Mouse (Mus musculus) heart, postnatal 0 days (tissue): Measurements from ENCODE around the gene 1110059G10Rik. TPM values are rescaled to one million over a fixed set of nuclear protein-coding genes. Genes with fewer than 3 reads are reported as not detected.

ENCODE experiments used
- ATAC-seq: fragments of 200-750 bp; cut with Nextera tagmentation; 2 replicates; pipeline ENCODE4 v1.8.0; 2017; ENCODE audit warnings: low read depth, moderate number of reproducible peaks, moderate library complexity; ENCODE audit not compliant: insufficient read depth
- DNase-seq: peaks from one replicate; pipeline ENCODE4 v3.0.0-alpha.2; 2016; ENCODE audit warnings: low spot score
- H3K27ac ChIP-seq: fragments of 300-500 bp; sonication (generic); 2 replicates; pipeline ENCODE4 v1.5.1; 2014; ENCODE audit warnings: low read depth, mild to moderate bottlenecking
- H3K27me3 ChIP-seq: fragments of 300-500 bp; sonication (generic); 2 replicates; pipeline ENCODE4 v1.6.1; 2014; ENCODE audit warnings: low read length, mixed read lengths; ENCODE audit not compliant: control insufficient read depth, insufficient read depth
- H3K36me3 ChIP-seq: fragments of 300-500 bp; sonication (generic); replicated peaks from 2 replicates; pipeline ENCODE4 v1.6.1; 2014; ENCODE audit warnings: low read length, mixed read lengths; ENCODE audit not compliant: control insufficient read depth, insufficient read depth
- H3K4me1 ChIP-seq: fragments of 300-500 bp; sonication (generic); 2 replicates; pipeline ENCODE4 v1.6.1; 2014; ENCODE audit warnings: antibody characterized with exemption; ENCODE audit not compliant: control insufficient read depth, insufficient read depth
- H3K4me2 ChIP-seq: fragments of 300-500 bp; sonication (generic); 2 replicates; pipeline ENCODE4 v1.6.1; 2014; ENCODE audit warnings: low read depth, mild to moderate bottlenecking, low read length, moderate library complexity
- H3K4me3 ChIP-seq: fragments of 300-500 bp; sonication (generic); 2 replicates; pipeline ENCODE4 v1.5.1; 2014; ENCODE audit warnings: low read depth, low read length
- H3K9ac ChIP-seq: fragments of 300-500 bp; sonication (generic); replicated peaks from 2 replicates; pipeline ENCODE4 v1.6.1; 2014; ENCODE audit warnings: low read depth, low read length, mixed read lengths
- H3K9me3 ChIP-seq: fragments of 300-500 bp; sonication (generic); replicated peaks from 2 replicates; pipeline ENCODE4 v1.6.1; 2016; ENCODE audit warnings: low read length; ENCODE audit not compliant: control insufficient read depth
- CTCF ChIP-seq: IDR thresholded peaks from 2 replicates; pipeline ENCODE4 v1.5.1; 2016; ENCODE audit warnings: antibody characterized with exemption, control low read depth, low read depth
- EP300 ChIP-seq: IDR thresholded peaks from 2 replicates; pipeline ENCODE4 v1.6.1; 2016; ENCODE audit warnings: antibody characterized with exemption, low read depth
- WGBS: fragments of 180-500 bp; shearing (Covaris S2); extraction: QIAGEN DNeasy Blood & Tissue Kit; methylation state at CpG from one replicate; pipeline ENCODE4 v1.1.7; 2014; 5-methylcytosine and 5-hydroxymethylcytosine counted together
- polyA plus RNA-seq: library from polyadenylated mRNA; unstranded; fragments of >200 nt; fragmentation: Nextera tagmentation; extraction: Ambion mirVana; gene quantifications from 2 replicates; pipeline ENCODE4 v1.2.1, GENCODE M21; 2015
- total RNA-seq: library from RNA; depleted of rRNA; stranded (reverse); fragments of >200 nt; gene quantifications from 2 replicates; pipeline ENCODE4 v1.2.3, GENCODE M21; 2014; ENCODE audit warnings: low replicate concordance; rRNA removed

The 1110059G10Rik gene
- 0.84 and 13.5 TPM in 2 replicates for total RNA-seq
- polyA plus RNA-seq = 27.1 and 31.1 TPM in 2 replicates

- peak within 1 kb of the TSS; percentile 99 for H3K4me2 ChIP-seq
- peak within 1 kb of the TSS; percentile 81 for H3K27ac ChIP-seq
- H3K36me3 ChIP-seq = peaks cover 14% of the 10 kb centered on the region
- no peaks in the 10 kb centered on the region for H3K27me3 ChIP-seq
- DNase-seq (peak; percentile 80), ATAC-seq (peak; percentile 99)
- peak within 1 kb of the TSS; percentile 88 for H3K9ac ChIP-seq
- H3K9me3 ChIP-seq = no peaks in the 10 kb centered on the region
- peak; percentile 43; the same call in 1 of the 2 replicates for TF ChIP-seq EP300
- no peak for TF ChIP-seq CTCF
- H3K4me3 ChIP-seq = peak within 1 kb of the TSS; percentile 90
- peaks cover 8% of the 10 kb centered on the region for H3K4me1 ChIP-seq
- WGBS = under 1% methylated on average over 64 of the region's 64 CpGs
Measured at GRCm38 (mm10) chr9:122950643-122951475, at the start of gene 1110059G10Rik, which contains the start of gene Kif15. 1110059G10Rik (minus strand) TSS chr9:122951000. Kif15 (plus strand) TSS chr9:122951046.

GRCm38 (mm10) chr9:122999193-122999586 is 48.4 kb upstream of the 1110059G10Rik start:
- Histone ChIP-seq H3K4me1 (no peaks in the 10 kb centered on the region), H3K36me3 (peaks cover 72% of the 10 kb centered on the region), H3K9me3 (no peaks in the 10 kb centered on the region), H3K4me3 (no peak overlapping the region), H3K9ac (no peak overlapping the region), H3K4me2 (no peak overlapping the region), H3K27me3 (no peaks in the 10 kb centered on the region), H3K27ac (no peak overlapping the region)
- DNase-seq (no peak), ATAC-seq (no peak)
- no peak for TF ChIP-seq CTCF
- TF ChIP-seq EP300 = no peak
- WGBS = 93% methylated on average over 4 of the region's 4 CpGs

GRCm38 (mm10) chr9:122998406-122999192 is 47.8 kb upstream of the 1110059G10Rik start:
- H3K9ac ChIP-seq = no peak overlapping the region
- DNase-seq (no peak), ATAC-seq (no peak)
- H3K36me3 ChIP-seq = peaks cover 68% of the 10 kb centered on the region
- no peak overlapping the region for H3K4me3 ChIP-seq
- H3K27me3 ChIP-seq = no peaks in the 10 kb centered on the region
- no peaks in the 10 kb centered on the region for H3K9me3 ChIP-seq
- TF ChIP-seq CTCF (no peak), EP300 (no peak)
- H3K4me1 ChIP-seq = no peaks in the 10 kb centered on the region
- 89% methylated on average over 10 of the region's 10 CpGs for WGBS
- H3K27ac ChIP-seq = no peak overlapping the region
- no peak overlapping the region for H3K4me2 ChIP-seq

GRCm38 (mm10) chr9:122928915-122929314 is 21.9 kb downstream of the 1110059G10Rik start:
- Histone ChIP-seq H3K27me3 (no peaks in the 10 kb centered on the region), H3K4me3 (no peak overlapping the region), H3K9ac (no peak overlapping the region), H3K9me3 (peaks cover 11% of the 10 kb centered on the region; the same call in 1 of the 2 replicates), H3K27ac (no peak overlapping the region), H3K36me3 (peaks cover 71% of the 10 kb centered on the region), H3K4me1 (no peaks in the 10 kb centered on the region; the same call in 1 of the 2 replicates), H3K4me2 (no peak overlapping the region)
- no peak for DNase-seq
- 73% methylated on average over 3 of the region's 3 CpGs for WGBS
- ATAC-seq = no peak
- TF ChIP-seq CTCF = no peak
- no peak for TF ChIP-seq EP300

- WGBS = under 1% methylated on average over 43 of the region's 43 CpGs
- peaks cover 6% of the 10 kb centered on the region; the same call in 1 of the 2 replicates for H3K27me3 ChIP-seq
- peak within 1 kb of the TSS; percentile 86 for H3K9ac ChIP-seq
Measured at GRCm38 (mm10) chr9:122922936-122923381, 27.8 kb downstream of the 1110059G10Rik start, which contains the start of gene Zfp105. Zfp105 (plus strand) TSS chr9:122923072.

More at GRCm38 (mm10) chr9:122922936-122923381, 27.8 kb downstream of the 1110059G10Rik start, which contains the start of gene Zfp105:
- Histone ChIP-seq H3K36me3 (peaks cover 32% of the 10 kb centered on the region), H3K4me3 (peak within 1 kb of the TSS; percentile 76), H3K4me2 (peak within 1 kb of the TSS; percentile 85), H3K9me3 (no peaks in the 10 kb centered on the region), H3K27ac (peak within 1 kb of the TSS; percentile 65; the same call in 1 of the 2 replicates), H3K4me1 (peaks cover 11% of the 10 kb centered on the region; the same call in 1 of the 2 replicates)
- peak; percentile 5; the same call in 1 of the 2 replicates for TF ChIP-seq CTCF
- no peak for TF ChIP-seq EP300
- DNase-seq (peak; percentile 79), ATAC-seq (peak; percentile 94)
